Mouse (Mus musculus): ENCODE measurements around the gene 4933405L10Rik. TPM values are rescaled to one million over a fixed set of nuclear protein-coding genes. Genes with fewer than 3 reads are reported as not detected.

4933405L10Rik gene
- polyA plus RNA-seq, 1 experiment from 2014 or later = not detected

Other genes with a start within 250 kb of the 4933405L10Rik start
- 65.4 and 71.1 TPM in 2 replicates for gene Tppp3, start 236.1 kb upstream of the 4933405L10Rik start, polyA plus RNA-seq (2015; fragmentation: Nextera tagmentation; extraction: Ambion mirVana)
- gene Zdhhc1, start 210.8 kb upstream of the 4933405L10Rik start, polyA plus RNA-seq (2015; fragmentation: Nextera tagmentation; extraction: Ambion mirVana) = 42.5 and 45.3 TPM in 2 replicates
- 5.9 and 7.6 TPM in 2 replicates for gene Hsd11b2, start 188.9 kb upstream of the 4933405L10Rik start, polyA plus RNA-seq (2015; fragmentation: Nextera tagmentation; extraction: Ambion mirVana)
- gene Atp6v0d1, start 141.6 kb upstream of the 4933405L10Rik start, polyA plus RNA-seq (2015; fragmentation: Nextera tagmentation; extraction: Ambion mirVana) = 82.5 and 83.5 TPM in 2 replicates
- gene Ripor1, start 102.4 kb upstream of the 4933405L10Rik start, polyA plus RNA-seq (2015; fragmentation: Nextera tagmentation; extraction: Ambion mirVana) = 20.1 and 20.2 TPM in 2 replicates
- gene Ctcf, start 71.1 kb upstream of the 4933405L10Rik start, polyA plus RNA-seq (2015; fragmentation: Nextera tagmentation; extraction: Ambion mirVana) = 140 and 142 TPM in 2 replicates
- gene Agrp, start 70.3 kb upstream of the 4933405L10Rik start, polyA plus RNA-seq (2015; fragmentation: Nextera tagmentation; extraction: Ambion mirVana) = 1.9 and 2.0 TPM in 2 replicates
- 0.55 and 0.77 TPM in 2 replicates for gene Carmil2, start 21.4 kb upstream of the 4933405L10Rik start, polyA plus RNA-seq (2015; fragmentation: Nextera tagmentation; extraction: Ambion mirVana)
- gene Acd, start 6.6 kb upstream of the 4933405L10Rik start, polyA plus RNA-seq (2015; fragmentation: Nextera tagmentation; extraction: Ambion mirVana) = 81.5 and 83.9 TPM in 2 replicates
- gene Pard6a, start 6.5 kb upstream of the 4933405L10Rik start, polyA plus RNA-seq (2015; fragmentation: Nextera tagmentation; extraction: Ambion mirVana) = 17.7 TPM in 2 replicates
- gene Enkd1, start 555 bp downstream of the 4933405L10Rik start, polyA plus RNA-seq (2015; fragmentation: Nextera tagmentation; extraction: Ambion mirVana) = 30.8 and 32.2 TPM in 2 replicates
- 27.4 and 28.4 TPM in 2 replicates for gene Gfod2, start 51.0 kb downstream of the 4933405L10Rik start, polyA plus RNA-seq (2015; fragmentation: Nextera tagmentation; extraction: Ambion mirVana)
- 15.1 and 16.2 TPM in 2 replicates for gene Ranbp10, start 119.7 kb downstream of the 4933405L10Rik start, polyA plus RNA-seq (2015; fragmentation: Nextera tagmentation; extraction: Ambion mirVana)
- 0.20 and 0.27 TPM in 2 replicates for gene Tsnaxip1, start 120.1 kb downstream of the 4933405L10Rik start, polyA plus RNA-seq (2015; fragmentation: Nextera tagmentation; extraction: Ambion mirVana)
- gene Cenpt, start 145.6 kb downstream of the 4933405L10Rik start, polyA plus RNA-seq (2015; fragmentation: Nextera tagmentation; extraction: Ambion mirVana) = 52.1 and 54.6 TPM in 2 replicates
- gene Thap11, start 147.5 kb downstream of the 4933405L10Rik start, polyA plus RNA-seq (2015; fragmentation: Nextera tagmentation; extraction: Ambion mirVana) = 79.0 and 83.0 TPM in 2 replicates
- gene Nutf2, start 152.9 kb downstream of the 4933405L10Rik start, polyA plus RNA-seq (2015; fragmentation: Nextera tagmentation; extraction: Ambion mirVana) = 253 and 274 TPM in 2 replicates
- 54.6 and 61.5 TPM in 2 replicates for gene Edc4, start 173.2 kb downstream of the 4933405L10Rik start, polyA plus RNA-seq (2015; fragmentation: Nextera tagmentation; extraction: Ambion mirVana)
- gene Nrn1l, start 185.9 kb downstream of the 4933405L10Rik start, polyA plus RNA-seq (2015; fragmentation: Nextera tagmentation; extraction: Ambion mirVana) = 0.60 TPM in 1 of 2 replicates, not detected in the other
- gene Pskh1, start 192.8 kb downstream of the 4933405L10Rik start, polyA plus RNA-seq (2015; fragmentation: Nextera tagmentation; extraction: Ambion mirVana) = 45.9 and 46.2 TPM in 2 replicates
- 1.4 and 1.7 TPM in 2 replicates for gene Ctrl, start 226.2 kb downstream of the 4933405L10Rik start, polyA plus RNA-seq (2015; fragmentation: Nextera tagmentation; extraction: Ambion mirVana)
- gene Psmb10, start 230.8 kb downstream of the 4933405L10Rik start, polyA plus RNA-seq (2015; fragmentation: Nextera tagmentation; extraction: Ambion mirVana) = 29.2 and 32.0 TPM in 2 replicates
- gene Lcat, start 235.7 kb downstream of the 4933405L10Rik start, polyA plus RNA-seq (2015; fragmentation: Nextera tagmentation; extraction: Ambion mirVana) = 2.8 TPM in 2 replicates